Mouse (Mus musculus): ENCODE measurements around the gene Cyp2b23. TPM values are rescaled to one million over a fixed set of nuclear protein-coding genes. Genes with fewer than 3 reads are reported as not detected.
"Not testable (repeated sequence)": the region's sequence is repeated elsewhere in the genome, so short reads cannot be mapped to it uniquely, and the experiment has no call there.

Cyp2b23 gene
- total RNA-seq (2017) = not detected in 2 replicates

- ATAC-seq (ENCODE audit: extremely low read depth, insufficient number of reproducible peaks, low FRiP score, poor library complexity, severe bottlenecking) = no peak
Measured at GRCm38 (mm10) chr7:26686337-26686736, at the start of gene Cyp2b23. Gene Cyp2b23 (minus strand): TSS chr7:26686437.

- ATAC-seq (ENCODE audit: extremely low read depth, insufficient number of reproducible peaks, low FRiP score, poor library complexity, severe bottlenecking) = no peak
Measured at GRCm38 (mm10) chr7:26711061-26711460, 24.8 kb upstream of the Cyp2b23 start.

- no peak for ATAC-seq (ENCODE audit: extremely low read depth, insufficient number of reproducible peaks, low FRiP score, poor library complexity, severe bottlenecking)
Measured at GRCm38 (mm10) chr7:26707061-26707460, 20.8 kb upstream of the Cyp2b23 start.

GRCm38 (mm10) chr7:26706191-26706590, 20.0 kb upstream of the Cyp2b23 start:
- ATAC-seq (ENCODE audit: extremely low read depth, insufficient number of reproducible peaks, low FRiP score, poor library complexity, severe bottlenecking) = not testable (repeated sequence)

GRCm38 (mm10) chr7:26700151-26700550, 13.9 kb upstream of the Cyp2b23 start:
- no peak for ATAC-seq (ENCODE audit: extremely low read depth, insufficient number of reproducible peaks, low FRiP score, poor library complexity, severe bottlenecking)

- no peak for ATAC-seq (ENCODE audit: extremely low read depth, insufficient number of reproducible peaks, low FRiP score, poor library complexity, severe bottlenecking)
Measured at GRCm38 (mm10) chr7:26685713-26686112, 524 bp downstream of the Cyp2b23 start.

- not testable (repeated sequence) for ATAC-seq (ENCODE audit: extremely low read depth, insufficient number of reproducible peaks, low FRiP score, poor library complexity, severe bottlenecking)
Measured at GRCm38 (mm10) chr7:26667466-26667865, 18.8 kb downstream of the Cyp2b23 start.

GRCm38 (mm10) chr7:26666011-26666410, 20.2 kb downstream of the Cyp2b23 start:
- no peak for ATAC-seq (ENCODE audit: extremely low read depth, insufficient number of reproducible peaks, low FRiP score, poor library complexity, severe bottlenecking)

GRCm38 (mm10) chr7:26618364-26618763, 67.9 kb downstream of the Cyp2b23 start, which contains the start of gene Vmn1r185:
Gene Vmn1r185 (minus strand): TSS chr7:26618464.
- ATAC-seq (ENCODE audit: extremely low read depth, insufficient number of reproducible peaks, low FRiP score, poor library complexity, severe bottlenecking) = not testable (repeated sequence)

Other genes with a start within 250 kb of the Cyp2b23 start
- gene Nlrp9a, start 151.4 kb downstream of the Cyp2b23 start, total RNA-seq (2017) = not detected in 2 replicates
- not detected in 2 replicates for gene Vmn1r185, start 68.0 kb downstream of the Cyp2b23 start, total RNA-seq (2017)
- gene Cyp2b19, start 70.7 kb upstream of the Cyp2b23 start, total RNA-seq (2017) = not detected in 2 replicates
- not detected in 2 replicates for gene Cyp2g1, start 122.5 kb upstream of the Cyp2b23 start, total RNA-seq (2017)
- gene Cyp2a5, start 148.9 kb upstream of the Cyp2b23 start, total RNA-seq (2017) = not detected in 2 replicates